Mouse (Mus musculus) heart, adult 9 months (tissue): Measurements from ENCODE around the gene Dync1li2.
A peak's percentile ranks its signal among the peaks of the same experiment; 100 is the strongest.

Experiments
- DNase-seq, 2 experiments: peaks; one replicate each; pipeline ENCODE4 v3.0.0; 2022; ENCODE audit warnings: low spot score in 2 of 2

The Dync1li2 gene

GRCm38 (mm10) chr8:104414204-104414603 is 28.6 kb downstream of the Dync1li2 start:
- DNase-seq = no peak

- no peak for DNase-seq
These were observed 29.1 kb downstream of the Dync1li2 start for GRCm38 (mm10) chr8:104413770-104414169.

- DNase-seq = no peak
These were observed 29.9 kb downstream of the Dync1li2 start for GRCm38 (mm10) chr8:104412805-104413532.

GRCm38 (mm10) chr8:104411972-104412371 is 30.9 kb downstream of the Dync1li2 start:
- DNase-seq = no peak

- no peak for DNase-seq
These were observed 31.4 kb downstream of the Dync1li2 start for GRCm38 (mm10) chr8:104411468-104411867.

- no peak for DNase-seq
These were observed 32.1 kb downstream of the Dync1li2 start for GRCm38 (mm10) chr8:104410628-104411273.

- peak; percentile 38 to 40 for DNase-seq
These were observed 34.3 kb downstream of the Dync1li2 start for GRCm38 (mm10) chr8:104408328-104409110.

GRCm38 (mm10) chr8:104406340-104407128 is 36.3 kb downstream of the Dync1li2 start:
- DNase-seq = no peak

- DNase-seq = peak; percentile 56 to 62
These were observed 37.2 kb downstream of the Dync1li2 start for GRCm38 (mm10) chr8:104405430-104406187.

GRCm38 (mm10) chr8:104403596-104403995 is 39.3 kb downstream of the Dync1li2 start:
- no peak for DNase-seq

- DNase-seq = peak in 1 of 2 experiments; percentile 25
These were observed 47.0 kb downstream of the Dync1li2 start, which contains the start of gene Cmtm4 for GRCm38 (mm10) chr8:104395703-104396357. Gene Cmtm4 (minus strand): TSS chr8:104395807.

- peak; percentile 26 to 42 for DNase-seq
These were observed 47.8 kb downstream of the Dync1li2 start for GRCm38 (mm10) chr8:104394801-104395702.

GRCm38 (mm10) chr8:104393767-104394166 is 49.1 kb downstream of the Dync1li2 start:
- no peak for DNase-seq

- DNase-seq = no peak
These were observed 49.7 kb downstream of the Dync1li2 start for GRCm38 (mm10) chr8:104393139-104393538.

- no peak for DNase-seq
These were observed 52.6 kb downstream of the Dync1li2 start for GRCm38 (mm10) chr8:104390245-104390644.

GRCm38 (mm10) chr8:104387980-104388379 is 54.9 kb downstream of the Dync1li2 start:
- peak in 1 of 2 experiments; percentile 32 for DNase-seq

- no peak for DNase-seq
These were observed 55.3 kb downstream of the Dync1li2 start for GRCm38 (mm10) chr8:104387501-104387900.

- no peak for DNase-seq
These were observed 56.2 kb downstream of the Dync1li2 start for GRCm38 (mm10) chr8:104386693-104387092.

GRCm38 (mm10) chr8:104383977-104384376 is 58.9 kb downstream of the Dync1li2 start:
- no peak for DNase-seq
